Mouse (Mus musculus): ENCODE measurements around the gene Dok5.

Dok5 gene

DNA sequence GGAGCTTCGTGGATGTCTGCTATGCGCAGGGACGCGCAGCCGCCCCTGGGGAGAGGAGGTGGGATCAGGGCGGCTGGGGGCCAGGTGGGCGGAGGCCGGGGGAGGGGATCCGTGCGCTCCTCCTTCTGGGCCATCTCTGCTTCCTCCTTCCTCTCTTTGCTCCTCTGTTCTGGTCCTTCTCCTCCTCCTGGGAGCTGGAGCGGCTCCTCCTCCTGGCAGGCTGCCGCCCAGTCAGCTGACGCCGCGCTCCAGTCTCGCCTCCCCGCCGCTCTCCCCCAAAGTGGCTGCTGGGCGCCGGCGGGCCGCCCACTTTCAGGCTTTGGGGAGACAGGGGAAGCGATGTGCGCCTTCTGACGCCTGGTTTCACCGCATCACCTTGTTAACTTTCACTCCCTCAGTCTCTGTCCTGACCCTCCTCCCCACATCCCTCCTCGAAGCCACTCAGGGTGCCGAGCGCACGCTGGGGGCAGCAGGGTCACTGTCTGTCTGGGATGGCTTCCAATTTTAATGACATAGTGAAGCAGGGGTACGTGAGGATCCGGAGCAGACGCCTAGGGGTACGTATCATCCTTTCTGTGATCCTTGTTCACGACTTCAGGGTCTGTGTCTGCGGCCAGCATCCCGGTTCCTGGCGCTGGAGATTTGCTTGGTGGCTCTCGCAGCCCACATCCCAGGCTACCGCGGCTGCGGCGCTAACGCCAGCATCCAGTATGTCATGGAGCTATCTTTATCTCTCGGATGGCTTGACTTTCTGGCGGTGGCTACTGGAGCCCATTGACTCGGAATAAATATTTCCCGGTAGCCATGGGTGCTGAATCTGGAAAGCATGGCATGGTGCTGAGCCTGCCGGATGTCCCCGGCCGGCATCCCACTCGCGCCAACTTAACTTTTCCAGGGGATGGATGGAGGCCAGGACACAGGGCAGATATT is at the start of gene Dok5:
Gene Dok5, plus strand, starts transcription at position 176 of the 930 bp plus-strand sequence.
- peak; percentile 76 for DNase-seq (ENCODE audit: low spot score)

DNA sequence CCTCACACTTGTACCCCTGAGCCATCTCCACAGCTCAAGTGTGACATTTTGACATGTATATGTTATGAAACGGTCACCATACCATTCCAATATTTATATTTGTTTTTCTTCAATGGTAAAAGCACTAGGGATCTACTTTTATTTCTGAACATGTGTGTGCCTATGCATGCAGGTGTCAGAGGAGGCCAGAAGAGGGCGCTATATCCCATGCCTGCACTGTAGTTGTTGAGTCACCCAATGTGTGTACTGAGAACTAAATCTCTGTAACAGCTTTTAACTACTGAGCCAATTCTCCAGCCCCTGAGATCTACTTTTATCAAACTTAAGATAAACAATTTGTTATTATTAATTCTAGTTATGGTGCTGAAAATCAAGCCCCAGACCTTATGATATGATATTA is 48.2 kb upstream of the Dok5 start:
- DNase-seq (ENCODE audit: low spot score) = no peak

DNA sequence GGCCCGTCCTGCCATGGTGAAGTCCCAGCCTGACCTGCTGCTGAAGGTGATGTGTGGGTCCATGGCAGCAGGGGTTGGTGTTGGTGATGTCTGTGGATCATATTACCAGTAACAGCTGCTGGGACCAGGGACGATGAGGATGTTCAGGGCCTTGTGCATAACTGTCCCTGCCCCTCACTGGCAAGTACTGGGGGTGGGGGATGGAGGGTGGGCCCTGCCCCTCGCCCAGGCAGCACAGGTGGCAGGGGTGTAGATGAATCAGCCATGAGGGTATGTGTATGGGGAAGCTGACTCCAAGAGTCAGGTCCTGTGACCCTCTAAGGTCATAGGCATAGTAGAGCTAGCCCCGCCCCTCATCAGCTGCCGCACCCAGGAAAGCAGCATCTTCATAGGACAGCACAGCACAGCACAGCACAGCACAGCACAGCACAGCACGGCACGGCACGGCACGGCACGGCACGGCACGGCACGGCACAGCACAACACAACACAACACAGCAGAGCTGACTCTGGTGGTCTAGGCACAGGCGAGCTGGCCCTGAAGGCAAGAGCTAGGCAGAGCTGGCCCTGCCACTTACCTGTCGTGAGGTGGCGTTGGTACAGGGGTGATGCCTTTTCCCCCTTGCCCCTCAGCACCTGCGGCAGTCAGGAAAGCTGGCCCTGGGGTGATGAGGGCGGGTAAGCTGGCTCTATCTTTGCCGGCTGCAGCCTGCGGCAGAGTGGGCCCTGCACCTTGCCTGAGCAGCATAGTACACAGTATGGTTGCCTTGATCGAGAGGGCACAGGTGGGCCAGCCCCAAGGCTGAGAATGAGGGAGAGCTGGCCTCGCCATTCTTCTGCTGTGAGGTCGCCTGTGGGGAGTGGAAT is 36.3 kb upstream of the Dok5 start:
- DNase-seq (ENCODE audit: low spot score) = no peak

- no peak for DNase-seq (ENCODE audit: low spot score)
These were observed 35.6 kb upstream of the Dok5 start for GRCm38 (mm10) chr2:170695937-170696510.

DNA sequence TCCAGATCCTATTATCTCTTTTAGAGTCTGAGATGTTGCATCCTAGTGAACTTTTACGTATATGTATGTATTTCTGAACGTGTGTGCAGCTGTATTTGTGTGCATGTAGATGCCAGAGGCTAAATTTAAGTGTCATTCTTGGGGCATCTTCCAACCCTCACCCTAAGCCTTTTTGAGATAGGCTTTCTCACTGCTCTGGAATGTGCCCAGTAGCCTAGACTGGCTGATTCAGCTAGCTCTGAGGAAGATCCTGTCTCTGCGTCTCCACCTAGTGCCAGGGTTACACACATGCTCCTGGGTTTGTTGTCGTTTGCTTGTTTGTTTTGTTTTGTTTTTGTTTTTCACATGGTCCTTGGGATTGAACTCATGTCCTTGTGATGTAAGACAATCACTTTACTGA is 31.1 kb upstream of the Dok5 start:
- DNase-seq (ENCODE audit: low spot score) = no peak

- DNase-seq (ENCODE audit: low spot score) = no peak
These were observed 25.1 kb upstream of the Dok5 start for GRCm38 (mm10) chr2:170706488-170706887.

DNA sequence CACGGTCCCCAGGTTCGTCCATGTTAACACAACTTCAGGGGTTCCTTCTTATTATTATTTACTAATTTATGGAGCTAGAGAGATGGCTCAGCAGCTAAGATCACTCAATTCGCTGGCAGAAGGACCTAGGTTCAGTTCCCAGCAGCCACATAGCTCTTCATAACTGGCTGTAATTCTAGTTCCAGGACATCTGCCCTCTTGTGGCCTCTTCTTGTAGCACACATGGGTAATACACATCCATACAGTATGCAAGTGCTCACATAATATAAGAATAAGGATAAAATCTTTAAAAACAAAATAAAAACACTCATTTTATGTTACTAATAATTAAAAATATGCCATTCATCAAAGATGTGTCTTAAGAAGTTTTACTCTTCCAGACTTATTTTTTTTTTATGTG is 23.9 kb upstream of the Dok5 start:
- no peak for DNase-seq (ENCODE audit: low spot score)

- no peak for DNase-seq (ENCODE audit: low spot score)
These were observed 22.7 kb upstream of the Dok5 start for GRCm38 (mm10) chr2:170708901-170709300.

DNA sequence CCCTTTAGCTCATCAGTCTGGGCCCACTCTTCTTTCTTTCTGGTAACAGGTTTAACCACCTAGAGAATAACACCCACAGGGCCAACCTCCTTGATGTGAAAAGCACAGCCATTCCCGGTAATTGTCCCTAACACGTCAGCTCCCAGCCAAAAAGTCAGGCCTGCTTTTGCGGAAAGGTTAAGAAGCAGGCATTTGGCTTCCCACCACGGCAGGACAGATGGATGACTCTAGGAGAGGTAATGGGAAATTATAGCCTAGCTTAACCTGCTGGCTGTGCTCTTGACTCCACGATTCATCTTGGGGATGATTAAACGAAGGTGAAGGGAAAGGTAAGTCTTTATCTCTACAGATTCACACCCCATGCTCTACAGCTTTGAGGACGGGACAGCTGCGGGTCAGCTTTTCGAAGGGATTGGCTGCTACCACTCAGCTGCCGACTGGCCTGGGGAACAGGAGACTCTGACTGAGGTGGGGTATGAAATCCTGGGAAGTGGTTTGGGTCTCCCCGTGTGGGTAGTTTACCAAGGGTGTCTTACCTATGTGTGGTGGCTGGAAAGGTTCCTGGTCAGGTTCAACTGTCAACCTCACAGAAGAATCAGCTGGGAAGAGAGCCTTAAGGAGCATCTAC is 18.8 kb upstream of the Dok5 start:
- no peak for DNase-seq (ENCODE audit: low spot score)

DNA sequence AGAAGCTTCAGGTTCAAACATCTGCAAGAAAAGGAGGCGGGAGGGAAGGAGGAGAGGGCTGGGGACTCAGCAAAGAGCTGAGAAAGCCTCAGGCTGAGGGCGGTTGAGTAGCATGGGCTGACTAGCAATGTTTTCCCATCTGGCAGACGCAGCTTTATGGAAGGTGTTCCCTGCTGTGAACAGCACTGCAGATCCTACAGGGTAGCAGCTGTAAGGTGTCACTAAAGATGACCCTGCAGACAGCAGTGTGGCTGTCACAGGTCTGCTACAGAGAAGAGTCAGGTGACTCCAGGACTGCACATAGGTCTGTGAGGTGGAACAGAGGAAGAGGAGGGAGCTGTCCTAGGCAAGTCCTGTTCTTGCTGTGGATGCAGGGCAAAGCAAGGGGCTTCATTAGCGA is 11.2 kb upstream of the Dok5 start:
- DNase-seq (ENCODE audit: low spot score) = no peak

- no peak for DNase-seq (ENCODE audit: low spot score)
These were observed 7.5 kb upstream of the Dok5 start for GRCm38 (mm10) chr2:170724136-170724535.

DNA sequence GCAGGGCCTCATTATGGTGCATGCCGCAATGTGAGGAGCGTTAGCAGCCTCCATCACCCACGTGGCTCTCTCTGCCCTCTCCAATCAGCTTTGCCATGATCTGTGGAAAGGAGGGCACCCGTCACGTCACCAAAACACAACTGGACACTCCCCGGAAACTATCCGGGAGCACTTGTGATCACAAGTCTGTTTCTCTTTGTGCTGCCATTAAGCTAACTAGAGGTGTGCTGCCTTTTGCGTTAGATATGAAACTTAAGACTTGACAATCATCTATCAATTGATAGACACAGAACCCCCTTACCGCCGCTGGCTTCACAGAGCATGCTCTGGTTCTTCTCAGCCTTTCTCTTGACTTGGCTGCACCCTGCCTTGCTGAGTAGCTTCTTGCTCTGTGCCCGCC is 6.9 kb upstream of the Dok5 start:
- DNase-seq (ENCODE audit: low spot score) = no peak

DNA sequence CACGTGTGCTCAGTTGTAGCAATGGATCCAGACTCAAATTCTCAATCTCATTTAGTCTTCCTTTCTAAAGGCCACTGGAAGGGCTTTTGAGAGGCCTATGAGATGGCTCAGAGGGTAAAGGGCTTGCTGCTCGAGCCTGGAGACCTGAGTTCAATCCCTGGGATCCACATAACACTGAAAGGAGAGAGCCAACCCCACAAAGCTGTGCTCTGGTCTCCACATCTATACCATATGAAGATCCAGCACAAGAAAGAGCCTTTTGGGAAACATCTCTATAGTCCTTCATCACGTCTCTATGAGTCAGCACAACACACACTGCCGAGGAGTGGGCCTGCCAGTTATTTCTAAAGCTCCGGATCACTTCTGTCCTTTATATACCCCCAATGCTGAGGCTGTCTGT is 5.8 kb upstream of the Dok5 start:
- no peak for DNase-seq (ENCODE audit: low spot score)

GRCm38 (mm10) chr2:170726996-170727710 is 4.5 kb upstream of the Dok5 start:
- DNase-seq (ENCODE audit: low spot score) = no peak

DNA sequence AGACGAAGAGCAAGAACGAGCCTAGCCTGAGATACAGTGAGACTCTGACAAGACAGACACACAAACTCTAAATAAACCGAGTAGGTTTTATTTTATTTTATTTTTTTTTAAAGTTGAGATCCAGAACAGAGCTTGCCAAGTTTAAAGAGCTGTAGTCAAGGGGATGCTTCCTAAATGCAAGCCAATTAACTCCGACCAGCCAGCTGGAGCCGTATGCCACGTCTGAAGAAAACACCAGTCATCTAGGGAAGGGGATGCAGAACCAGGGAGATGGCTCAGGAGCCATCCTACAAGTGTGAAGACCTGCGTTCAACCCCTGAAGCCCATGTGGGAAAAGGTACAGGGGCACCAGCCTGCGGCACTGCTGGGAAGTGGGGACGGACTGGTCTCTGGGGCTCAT is 2.7 kb upstream of the Dok5 start:
- no peak for DNase-seq (ENCODE audit: low spot score)

DNA sequence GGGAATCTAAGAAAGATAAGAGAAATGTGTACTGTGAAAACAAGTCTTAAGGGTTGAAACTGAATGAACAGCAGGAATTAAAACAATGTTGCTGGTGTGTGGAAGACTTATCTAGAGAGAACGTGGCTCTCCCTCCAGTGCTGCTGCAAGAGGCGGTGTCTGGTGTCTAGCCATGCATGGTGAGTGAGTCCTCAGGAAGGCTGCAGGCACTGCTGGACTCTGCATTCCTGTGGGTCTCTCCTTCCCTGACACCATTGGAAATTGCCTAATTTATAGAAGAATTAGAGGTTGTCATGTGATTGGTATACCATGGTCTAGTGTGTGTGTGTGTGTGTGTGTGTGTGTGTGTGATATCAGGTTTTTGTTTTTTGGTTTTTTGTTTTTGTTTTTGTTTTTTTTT is 1.9 kb upstream of the Dok5 start:
- DNase-seq (ENCODE audit: low spot score) = no peak

DNA sequence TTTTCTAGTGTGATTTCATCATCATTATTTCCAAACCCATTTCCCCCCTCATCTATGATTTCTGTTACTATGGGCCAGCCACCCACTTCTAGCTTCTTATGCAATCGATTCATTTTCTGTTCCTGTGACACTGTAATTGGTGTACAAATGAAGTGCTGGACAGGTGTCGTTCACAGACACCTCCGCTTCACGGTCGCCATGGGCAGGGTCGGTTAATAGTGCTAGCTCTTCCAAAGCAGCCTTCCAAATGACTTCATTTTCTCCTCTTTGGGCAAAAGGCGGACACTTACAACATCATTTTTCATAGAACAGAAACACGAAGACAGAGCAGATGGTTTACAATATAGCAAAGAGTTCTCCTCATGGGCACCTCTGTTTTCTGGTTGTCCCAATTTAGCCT is 1.5 kb upstream of the Dok5 start:
- DNase-seq (ENCODE audit: low spot score) = no peak

GRCm38 (mm10) chr2:170730781-170731180 is 826 bp upstream of the Dok5 start:
- DNase-seq (ENCODE audit: low spot score) = no peak

- no peak for DNase-seq (ENCODE audit: low spot score)
These were observed 402 bp upstream of the Dok5 start for GRCm38 (mm10) chr2:170731205-170731604.

DNA sequence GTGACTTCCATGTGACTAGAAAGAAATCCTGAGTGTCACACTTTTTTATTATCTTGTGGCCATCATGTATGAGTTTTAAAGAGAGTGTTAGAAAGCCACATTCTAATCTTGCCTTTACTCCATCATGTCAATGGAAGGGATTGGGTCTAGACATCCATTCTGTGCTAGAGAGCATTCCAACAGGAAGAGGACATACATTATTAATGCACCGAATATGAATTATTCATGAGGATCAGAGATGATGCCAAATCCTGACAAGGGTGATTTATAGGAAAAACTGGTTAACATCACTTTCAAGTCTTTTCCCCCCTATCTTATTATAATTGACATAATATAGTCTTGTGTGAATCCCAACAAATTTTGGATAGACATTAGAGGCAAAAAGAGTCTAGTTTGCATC is 2.1 kb downstream of the Dok5 start:
- no peak for DNase-seq (ENCODE audit: low spot score)

GRCm38 (mm10) chr2:170734446-170734845 is 2.8 kb downstream of the Dok5 start:
- no peak for DNase-seq (ENCODE audit: low spot score)

GRCm38 (mm10) chr2:170738446-170738845 is 6.8 kb downstream of the Dok5 start:
- no peak for DNase-seq (ENCODE audit: low spot score)

Measured in ovary, postnatal 36 days (tissue).